Mouse (Mus musculus): ENCODE data around the gene Rasl11b.

The Rasl11b gene

GRCm38 (mm10) chr5:74209640-74210039, 14.6 kb downstream of the Rasl11b start:
- no peak for DNase-seq (ENCODE audit: low spot score)

- no peak for DNase-seq (ENCODE audit: low spot score)
Observed at GRCm38 (mm10) chr5:74211346-74211745, 16.3 kb downstream of the Rasl11b start.

GRCm38 (mm10) chr5:74214501-74215110, 19.5 kb downstream of the Rasl11b start:
- no peak for DNase-seq (ENCODE audit: low spot score)

GRCm38 (mm10) chr5:74215125-74215524, 20.0 kb downstream of the Rasl11b start:
- DNase-seq (ENCODE audit: low spot score), result no peak

GRCm38 (mm10) chr5:74218524-74218923, 23.4 kb downstream of the Rasl11b start:
- no peak for DNase-seq (ENCODE audit: low spot score)

GRCm38 (mm10) chr5:74222626-74223025, 27.5 kb downstream of the Rasl11b start:
- DNase-seq (ENCODE audit: low spot score), result no peak

GRCm38 (mm10) chr5:74224480-74224879, 29.4 kb downstream of the Rasl11b start:
- DNase-seq (ENCODE audit: low spot score), result no peak

- DNase-seq (ENCODE audit: low spot score), result no peak
Observed at GRCm38 (mm10) chr5:74226183-74226582, 31.1 kb downstream of the Rasl11b start.

GRCm38 (mm10) chr5:74227352-74227751, 32.3 kb downstream of the Rasl11b start:
- DNase-seq (ENCODE audit: low spot score), result no peak

GRCm38 (mm10) chr5:74228938-74229337, 33.9 kb downstream of the Rasl11b start:
- no peak for DNase-seq (ENCODE audit: low spot score)

GRCm38 (mm10) chr5:74229775-74230413, 34.8 kb downstream of the Rasl11b start:
- DNase-seq (ENCODE audit: low spot score), result no peak

- DNase-seq (ENCODE audit: low spot score), result no peak
Observed at GRCm38 (mm10) chr5:74230525-74230924, 35.4 kb downstream of the Rasl11b start.

- no peak for DNase-seq (ENCODE audit: low spot score)
Observed at GRCm38 (mm10) chr5:74233808-74234207, 38.7 kb downstream of the Rasl11b start.

GRCm38 (mm10) chr5:74239369-74239768, 44.3 kb downstream of the Rasl11b start:
- no peak for DNase-seq (ENCODE audit: low spot score)

GRCm38 (mm10) chr5:74240298-74240697, 45.2 kb downstream of the Rasl11b start:
- DNase-seq (ENCODE audit: low spot score), result no peak

GRCm38 (mm10) chr5:74240926-74241680, 46.0 kb downstream of the Rasl11b start:
- DNase-seq (ENCODE audit: low spot score), result no peak

- no peak for DNase-seq (ENCODE audit: low spot score)
Observed at GRCm38 (mm10) chr5:74242654-74243053, 47.6 kb downstream of the Rasl11b start.

GRCm38 (mm10) chr5:74244406-74245019, 49.4 kb downstream of the Rasl11b start:
- DNase-seq (ENCODE audit: low spot score), result no peak

GRCm38 (mm10) chr5:74245641-74246145, 50.6 kb downstream of the Rasl11b start:
- DNase-seq (ENCODE audit: low spot score), result no peak

GRCm38 (mm10) chr5:74246453-74246852, 51.4 kb downstream of the Rasl11b start:
- no peak for DNase-seq (ENCODE audit: low spot score)

- no peak for DNase-seq (ENCODE audit: low spot score)
Observed at GRCm38 (mm10) chr5:74246971-74247370, 51.9 kb downstream of the Rasl11b start.
